Mouse (Mus musculus): ENCODE results near the gene Fez2.

Fez2 gene

DNA sequence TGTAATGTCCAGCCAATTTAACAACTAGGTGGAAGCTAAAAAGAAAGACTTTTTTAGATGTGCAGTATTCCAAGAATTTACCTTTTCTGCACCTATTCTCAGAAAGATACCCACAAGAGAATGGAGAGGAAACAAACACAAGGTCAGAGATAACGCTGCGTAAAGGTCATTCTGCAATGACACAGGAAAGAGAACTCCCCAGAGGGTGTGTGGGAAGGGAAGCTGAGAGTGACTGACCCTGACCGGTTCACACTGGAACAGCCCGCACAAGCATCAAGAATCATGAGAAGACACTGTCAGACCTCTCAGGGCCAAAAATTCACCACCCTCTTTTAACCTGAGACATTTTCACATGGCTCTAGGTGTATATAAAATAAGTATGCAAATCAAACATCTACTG lies 10.4 kb downstream of the Fez2 start:
- DNase-seq: peak; percentile 96

DNA sequence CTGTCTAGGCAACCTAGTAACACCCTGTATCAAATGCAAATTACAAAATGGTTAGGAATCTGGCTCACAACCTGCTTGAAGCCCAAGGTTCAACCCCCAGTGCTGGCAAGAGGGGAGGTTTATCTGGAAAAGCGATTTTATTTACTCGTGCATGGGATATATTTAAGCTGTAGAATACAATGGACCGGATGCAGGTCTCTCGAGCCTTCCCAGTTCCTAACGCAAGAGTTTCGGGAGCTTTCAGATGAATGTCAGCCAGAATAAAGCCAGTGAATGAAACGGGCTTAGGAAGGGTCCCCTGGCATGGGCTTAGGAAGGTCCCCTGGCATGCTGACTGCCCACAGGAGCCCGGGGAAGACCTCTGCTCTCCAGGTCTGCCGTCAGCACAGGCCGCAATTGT lies 11.1 kb downstream of the Fez2 start:
- DNase-seq: peak; percentile 93

DNA sequence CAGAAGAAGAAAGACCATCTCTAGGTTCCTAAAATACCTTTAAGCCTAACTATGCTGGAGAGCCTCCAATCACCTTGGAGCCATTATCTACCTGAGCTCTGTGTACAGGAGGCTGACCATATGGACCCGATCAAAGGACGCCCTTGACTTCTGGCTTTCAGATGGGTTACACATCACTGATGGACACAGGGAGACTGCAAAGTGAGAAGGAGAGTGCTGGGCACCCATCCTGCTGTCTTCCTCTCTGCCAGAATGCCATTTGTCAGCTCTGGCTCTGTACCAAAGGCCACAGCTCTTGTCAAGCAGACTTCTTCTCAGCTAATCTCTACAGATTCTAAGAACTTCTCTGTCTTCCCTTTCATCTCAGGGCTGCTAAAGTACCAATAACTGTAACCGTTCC lies 12.6 kb downstream of the Fez2 start:
- DNase-seq: peak; percentile 86

DNA sequence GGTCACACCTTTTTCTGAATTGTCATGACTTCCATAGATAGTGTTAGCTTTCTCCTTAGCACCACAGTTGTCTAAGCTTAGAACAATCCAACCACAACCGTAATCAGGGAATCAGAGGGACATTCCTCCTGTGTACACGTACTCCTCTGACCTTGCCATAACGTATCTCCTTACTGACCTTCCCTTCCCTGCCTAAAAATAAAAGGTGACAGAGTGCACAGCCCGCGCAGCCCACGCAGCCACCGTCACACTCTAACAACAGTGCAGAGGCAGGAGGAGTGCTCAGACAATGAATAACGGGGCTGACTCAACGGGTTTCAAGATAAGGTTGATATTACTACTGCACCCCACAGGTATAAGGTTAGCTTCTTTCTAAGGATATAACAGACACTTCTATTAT lies 14.1 kb downstream of the Fez2 start:
- DNase-seq: peak; percentile 73

DNA sequence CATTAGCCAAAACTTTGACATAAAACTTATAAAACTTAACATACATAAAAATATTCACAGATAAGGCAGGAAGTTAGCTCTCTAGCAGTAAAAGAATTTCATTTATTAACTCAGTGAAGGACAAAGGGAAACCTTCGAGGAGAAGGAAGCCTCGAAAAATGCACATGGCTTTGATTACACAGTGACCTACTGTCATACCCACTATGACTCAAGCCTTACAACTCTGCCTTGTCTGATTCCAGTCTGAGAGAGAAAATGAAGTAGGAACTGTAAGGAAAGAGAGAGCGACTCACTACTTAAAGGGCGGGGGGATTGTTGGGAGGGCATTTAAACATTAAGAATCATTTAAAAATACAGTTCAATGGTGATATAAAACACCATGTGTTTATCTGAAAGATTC lies 14.7 kb downstream of the Fez2 start:
- DNase-seq: peak; percentile 55

DNA sequence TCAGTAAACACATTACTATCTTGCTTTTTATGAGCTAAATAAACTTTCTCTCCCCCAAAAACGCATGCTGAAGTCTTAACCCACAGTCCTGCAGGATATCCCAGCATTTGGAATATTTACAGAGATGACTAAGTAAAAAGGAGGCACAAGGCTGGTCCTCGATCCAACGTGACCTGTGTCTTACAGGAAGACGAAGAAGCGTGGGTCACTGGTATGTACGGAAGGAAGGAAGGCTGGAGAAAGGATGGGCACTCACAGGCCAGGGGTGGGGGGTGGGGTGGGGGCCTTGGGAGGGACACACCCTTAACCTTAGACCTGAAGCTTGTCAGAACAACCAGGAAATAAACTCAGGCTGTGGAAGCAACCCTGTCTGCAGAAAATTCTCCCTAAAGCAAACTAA lies 15.8 kb downstream of the Fez2 start:
- peak; percentile 94 for DNase-seq

DNA sequence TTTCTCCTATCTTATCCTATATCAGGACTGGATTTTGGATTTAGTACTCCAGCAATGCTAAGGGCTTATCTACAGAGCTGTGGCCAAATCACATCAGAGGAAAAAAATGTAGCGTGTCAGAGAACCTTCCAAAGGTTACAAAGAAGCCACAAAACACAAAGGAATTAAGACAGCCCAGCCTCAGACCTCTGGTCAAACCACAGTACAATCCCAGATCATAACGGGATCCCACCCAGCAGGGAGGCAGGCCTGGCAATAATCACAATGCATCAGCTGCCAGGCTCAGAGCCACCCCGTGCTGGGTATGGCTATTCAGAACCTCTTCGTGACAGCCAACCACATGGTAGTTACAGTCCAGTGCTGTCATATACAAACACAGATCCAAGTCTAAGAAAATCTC lies 16.2 kb downstream of the Fez2 start:
- DNase-seq: peak; percentile 94

DNA sequence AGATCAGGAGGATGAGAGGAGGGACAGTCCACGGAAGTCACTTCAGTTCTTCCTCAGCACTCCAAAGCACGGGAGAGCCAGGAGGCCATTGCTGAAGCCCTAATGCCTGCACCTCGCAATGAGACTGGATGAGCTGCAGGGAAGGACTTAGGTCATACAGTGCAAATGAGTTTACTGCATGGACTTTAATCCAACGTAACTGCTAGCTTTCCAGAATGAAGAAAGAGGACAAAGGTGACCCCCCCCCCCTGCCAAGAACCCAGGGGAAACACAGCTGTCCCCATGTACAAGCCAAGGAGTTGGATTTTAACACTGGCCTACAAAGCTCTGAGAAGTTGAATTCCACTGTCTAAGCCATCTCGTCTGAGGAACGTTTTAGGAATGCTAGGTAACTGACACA lies 16.6 kb downstream of the Fez2 start:
- DNase-seq: no peak

DNA sequence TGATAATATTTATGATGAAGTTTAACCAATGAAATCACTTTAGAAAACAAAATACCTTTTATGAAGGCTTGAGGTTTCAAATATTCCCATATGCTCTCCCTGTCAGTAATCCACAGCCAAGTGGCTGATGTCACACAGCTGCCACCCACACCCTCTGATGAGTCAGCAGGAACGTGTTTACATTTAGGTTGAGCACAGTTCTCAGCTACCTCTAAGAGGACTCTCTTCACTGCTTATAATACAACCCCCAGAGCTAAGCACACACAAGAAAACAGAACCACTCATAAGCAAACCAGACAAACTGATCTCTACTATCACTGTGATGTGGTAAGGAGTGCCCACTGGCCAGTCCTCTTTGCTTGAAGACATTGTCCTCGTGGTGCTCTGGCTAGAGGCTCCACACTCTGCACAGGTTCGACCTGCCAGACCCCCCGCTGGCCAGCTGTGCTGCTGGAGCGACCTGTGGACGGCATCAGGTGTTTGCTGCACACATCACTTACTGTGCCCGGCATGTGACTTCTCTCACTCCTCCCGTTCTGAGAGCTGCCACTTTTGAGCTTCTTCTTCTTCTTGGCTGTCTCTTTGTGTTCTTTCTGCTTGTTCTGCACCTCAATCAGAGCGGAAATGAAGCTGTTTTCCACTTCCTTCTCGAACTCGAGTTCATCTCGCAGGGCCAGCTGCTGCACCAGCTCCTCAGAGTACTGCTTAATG lies 17.7 kb downstream of the Fez2 start:
- DNase-seq: peak; percentile 93

DNA sequence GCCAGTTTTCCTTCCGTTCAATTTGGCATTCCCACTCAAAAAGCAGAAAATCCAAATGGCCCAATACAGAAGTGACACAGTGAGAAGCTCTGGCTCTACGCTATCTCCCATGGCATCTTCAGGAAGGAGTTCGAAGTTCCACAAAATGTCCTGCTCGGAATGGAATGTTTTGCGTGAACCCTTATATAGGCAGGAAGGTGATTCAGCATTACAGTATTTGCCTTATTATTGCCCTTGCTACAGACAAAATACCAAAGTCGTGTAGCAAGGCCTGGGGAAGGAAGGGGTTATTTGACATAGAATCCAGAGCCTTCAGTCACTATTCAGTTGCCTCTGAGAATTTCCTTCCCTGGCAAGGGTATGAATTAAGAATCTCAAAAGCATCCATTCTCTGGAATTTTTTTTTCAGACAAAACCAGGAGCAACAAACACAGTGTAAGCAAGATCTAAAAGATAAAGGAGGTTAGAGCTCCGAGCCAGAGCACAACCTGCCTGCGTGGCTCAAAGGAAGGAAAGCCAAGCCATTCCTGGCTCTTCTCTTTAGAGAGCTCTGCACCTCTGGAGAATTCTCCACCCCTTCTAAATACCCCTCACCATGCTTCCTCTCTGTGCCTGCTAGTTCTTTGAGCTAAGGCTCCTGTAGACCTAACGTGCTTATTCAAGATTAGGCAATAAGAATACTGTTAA lies 25.4 kb downstream of the Fez2 start:
- DNase-seq: peak; percentile 75

DNA sequence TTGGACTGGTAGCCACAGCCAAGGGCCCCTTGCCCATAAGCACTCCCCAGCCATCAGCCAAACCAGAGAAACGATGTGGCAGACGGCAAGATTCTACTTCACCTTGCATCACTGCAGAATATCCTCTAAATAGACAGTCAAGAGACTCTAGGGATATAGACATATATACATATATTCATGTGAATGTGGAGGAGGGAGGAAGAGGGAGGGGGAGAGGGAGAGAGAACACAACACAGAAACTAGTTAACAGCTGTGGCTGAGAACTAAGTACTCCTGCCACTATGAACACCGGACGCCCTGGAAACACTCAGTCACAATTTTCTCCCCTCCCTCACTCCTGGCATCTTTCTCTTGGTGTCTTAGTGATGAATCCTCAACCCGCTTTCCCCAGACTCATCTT lies 28.4 kb downstream of the Fez2 start:
- no peak for DNase-seq

DNA sequence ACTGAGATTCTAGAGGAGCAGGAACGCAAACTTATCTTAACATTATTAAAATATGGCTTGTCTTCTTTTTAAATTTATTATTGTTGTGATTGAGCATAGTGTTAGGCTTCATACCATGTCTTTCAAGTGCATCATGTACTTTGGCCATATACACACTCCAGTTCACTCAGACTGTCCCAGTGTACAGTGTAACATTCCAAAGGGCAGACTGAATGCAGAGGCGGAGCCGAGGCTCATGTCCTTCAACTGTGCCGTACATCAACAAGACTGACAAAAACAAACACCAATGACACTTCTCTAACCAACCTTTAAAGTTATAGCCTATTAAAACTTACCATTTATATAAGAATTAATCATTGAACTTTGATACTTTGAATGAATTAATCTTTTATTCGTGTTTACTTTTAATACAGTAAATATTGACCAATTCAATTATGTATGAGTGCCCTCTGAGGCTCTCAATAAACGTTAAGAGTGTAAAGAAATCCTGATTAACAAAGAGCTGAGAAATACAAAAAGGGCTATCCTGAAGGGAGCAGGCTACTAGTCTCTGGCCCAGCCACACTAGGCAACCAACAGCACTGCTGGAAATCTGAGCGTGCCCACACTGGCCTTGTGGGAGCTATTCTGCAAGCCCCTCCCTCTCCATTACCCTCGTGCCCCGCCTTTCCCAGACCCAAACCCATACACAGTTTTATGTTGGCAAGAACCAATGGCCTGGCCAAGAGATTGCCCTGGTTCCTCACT lies 29.7 kb downstream of the Fez2 start:
- peak; percentile 64 for DNase-seq

DNA sequence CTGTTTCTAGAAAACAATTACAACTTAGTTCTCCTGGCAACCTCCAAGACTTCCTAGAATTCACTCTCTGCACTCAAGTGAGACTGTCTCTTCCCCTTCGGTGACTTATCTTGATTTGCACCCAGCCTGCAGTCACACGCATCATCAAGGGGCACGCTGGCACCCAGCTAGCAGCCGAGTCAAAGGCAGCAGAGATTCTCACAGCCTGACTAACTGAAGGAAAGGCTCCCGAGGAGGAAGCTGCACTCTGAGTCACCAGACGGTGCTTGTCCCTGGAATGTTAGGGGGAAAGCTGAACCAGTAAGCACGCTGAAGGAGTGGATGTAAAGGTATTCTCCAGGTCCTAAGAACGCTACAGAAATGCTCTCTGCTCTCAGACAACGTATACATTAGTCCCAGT lies 30.3 kb downstream of the Fez2 start:
- peak; percentile 77 for DNase-seq

DNA sequence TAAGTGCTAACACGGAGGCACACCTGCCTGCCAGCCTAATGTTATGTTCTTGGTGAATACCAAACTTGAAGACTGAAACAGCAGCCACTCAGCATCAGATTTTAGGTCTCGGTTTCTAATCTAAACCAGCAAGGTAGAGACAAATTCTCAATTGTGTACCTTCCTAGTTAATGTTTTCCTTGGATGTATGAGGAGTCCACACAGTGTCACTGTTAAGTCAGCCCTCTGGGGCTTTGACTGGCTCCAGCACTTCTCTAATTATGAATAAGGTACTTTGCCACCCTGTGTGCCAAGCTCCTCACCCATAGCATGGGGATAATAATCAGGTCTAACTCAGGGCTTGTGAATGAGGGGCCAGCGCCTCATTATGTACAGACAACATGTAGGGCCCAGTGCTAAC lies 35.6 kb downstream of the Fez2 start:
- DNase-seq: no peak

DNA sequence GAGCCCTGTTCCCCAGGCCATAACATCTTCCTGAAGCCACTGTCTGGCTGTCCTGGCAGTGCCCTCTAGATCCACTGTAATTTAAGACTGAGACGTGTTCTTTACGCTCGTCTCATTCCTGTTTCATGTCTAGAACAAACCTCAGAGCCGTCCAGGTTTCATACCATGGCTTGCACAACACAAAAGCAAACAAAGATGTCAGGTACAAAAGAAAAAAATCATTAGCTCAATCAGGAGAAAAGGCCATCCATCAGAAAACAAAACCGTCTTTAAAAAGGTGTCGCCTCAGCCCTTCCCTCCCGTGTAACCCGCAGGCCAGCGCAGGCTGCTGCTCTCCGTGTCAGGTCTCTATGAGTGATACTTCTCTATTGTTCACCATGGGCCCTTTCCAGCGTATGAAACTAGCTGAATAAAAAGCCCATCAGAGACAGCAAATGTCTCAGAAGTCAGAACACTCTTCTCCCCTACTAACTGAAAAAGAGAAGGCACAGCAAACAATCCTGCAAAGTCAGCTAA lies 38.2 kb downstream of the Fez2 start:
- peak; percentile 79 for DNase-seq

DNA sequence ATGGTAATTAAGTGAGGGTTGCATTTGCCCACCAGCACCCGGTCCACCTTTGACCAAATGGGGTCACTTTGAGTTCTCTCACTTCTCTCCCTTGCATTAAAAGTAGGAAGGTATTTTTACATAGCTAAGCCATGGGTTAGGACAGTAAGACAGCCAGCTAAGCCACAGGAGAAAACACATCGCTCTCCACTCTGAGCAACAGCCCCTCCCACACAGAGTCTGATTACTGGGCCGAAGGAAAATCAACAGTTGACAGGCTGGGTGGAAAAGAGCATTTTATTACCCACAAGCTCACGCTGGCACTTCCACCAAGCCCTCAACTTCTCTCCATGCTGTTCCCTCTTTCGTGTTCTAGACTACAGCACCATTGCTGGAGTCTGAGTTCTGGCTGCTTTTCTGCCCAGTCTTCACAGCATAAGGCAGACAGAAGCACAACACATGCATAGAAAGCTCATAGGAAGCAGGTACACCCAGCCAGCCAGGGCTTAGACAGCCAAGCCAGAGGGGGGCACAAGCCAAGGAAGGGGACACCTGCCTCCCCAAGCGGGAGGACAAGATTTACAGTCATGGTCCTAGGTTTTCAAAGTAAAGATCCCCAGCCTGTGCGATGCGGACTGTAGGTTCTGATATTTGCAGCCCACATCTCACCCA lies 38.7 kb downstream of the Fez2 start:
- DNase-seq: peak; percentile 86

DNA sequence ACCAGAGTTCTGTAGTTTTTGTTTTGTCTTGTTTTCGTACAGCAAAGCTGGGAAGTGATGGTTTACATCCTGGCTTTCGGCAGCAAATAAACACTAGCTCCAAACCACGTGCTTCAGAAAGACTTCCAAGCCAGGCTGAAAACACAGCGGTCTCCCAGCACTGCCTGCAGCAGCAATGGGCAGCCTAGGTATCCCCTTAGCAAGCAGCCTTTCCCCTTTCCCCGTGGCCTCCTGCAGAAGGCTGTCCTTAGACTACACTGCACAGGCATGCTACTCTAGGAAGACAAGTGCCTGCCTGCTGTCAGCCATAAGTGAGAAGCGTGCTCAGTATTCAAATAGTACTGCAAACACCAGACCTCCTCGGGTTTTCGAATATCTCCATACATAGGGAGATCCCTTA lies 41.4 kb downstream of the Fez2 start:
- DNase-seq: peak; percentile 89

DNA sequence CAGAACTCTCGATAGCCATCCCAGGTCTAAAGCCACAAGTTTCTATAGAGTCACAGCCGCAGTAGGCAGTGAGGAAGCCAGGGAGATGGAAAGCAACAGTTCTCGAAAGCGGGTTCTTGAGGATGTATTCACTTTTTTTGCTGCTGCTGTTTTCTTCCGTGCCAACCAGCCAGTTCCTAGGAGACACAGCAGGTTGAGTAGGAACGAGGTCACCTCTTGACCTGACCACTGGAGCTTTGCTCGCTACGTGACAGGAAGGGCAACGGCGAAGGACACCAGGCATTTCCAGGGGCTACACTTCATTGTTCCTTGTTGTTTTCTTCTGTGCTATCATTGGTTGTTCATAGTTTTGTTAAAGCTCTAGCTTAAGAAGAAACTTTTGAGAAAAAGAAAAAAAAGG lies 43.2 kb downstream of the Fez2 start:
- peak; percentile 76 for DNase-seq

DNA sequence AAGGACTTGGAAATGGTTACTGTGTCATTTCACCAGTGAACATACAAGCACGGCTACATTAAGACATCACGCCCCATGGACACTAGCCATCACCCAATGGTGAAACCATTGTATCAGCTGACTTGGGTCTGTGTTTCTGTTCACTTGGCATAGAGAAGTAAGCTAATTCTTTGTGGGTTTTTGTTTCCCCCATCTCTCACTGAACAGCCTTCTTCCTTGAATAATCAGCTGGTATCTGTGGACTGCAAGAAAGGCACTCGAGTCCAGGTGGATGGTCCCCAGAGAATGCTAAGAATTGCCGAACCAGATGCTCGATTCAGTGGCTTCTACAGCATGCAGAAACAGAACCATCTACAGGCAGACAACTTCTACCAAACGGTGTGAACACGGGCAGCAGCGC lies 44.1 kb downstream of the Fez2 start:
- DNase-seq: peak; percentile 90

DNA sequence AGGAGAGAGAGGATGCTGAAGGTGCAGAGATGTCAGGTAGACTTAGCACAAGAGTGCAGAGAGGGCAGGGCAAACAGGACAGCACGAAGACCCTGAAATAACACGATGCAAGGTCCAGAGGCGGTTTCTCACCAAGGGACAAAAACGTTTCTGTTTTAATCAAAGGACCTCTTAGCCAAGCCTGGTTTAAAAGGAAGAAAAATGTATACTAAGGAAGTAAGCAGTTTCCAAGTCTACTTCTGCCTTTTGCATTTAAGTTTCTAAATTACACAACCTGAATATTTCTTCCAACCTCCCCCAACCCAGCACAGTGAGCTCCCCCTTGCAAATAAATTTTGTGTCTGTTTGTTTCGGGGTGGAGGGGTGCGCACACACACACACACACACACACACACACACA lies 44.8 kb downstream of the Fez2 start:
- peak; percentile 59 for DNase-seq

DNA sequence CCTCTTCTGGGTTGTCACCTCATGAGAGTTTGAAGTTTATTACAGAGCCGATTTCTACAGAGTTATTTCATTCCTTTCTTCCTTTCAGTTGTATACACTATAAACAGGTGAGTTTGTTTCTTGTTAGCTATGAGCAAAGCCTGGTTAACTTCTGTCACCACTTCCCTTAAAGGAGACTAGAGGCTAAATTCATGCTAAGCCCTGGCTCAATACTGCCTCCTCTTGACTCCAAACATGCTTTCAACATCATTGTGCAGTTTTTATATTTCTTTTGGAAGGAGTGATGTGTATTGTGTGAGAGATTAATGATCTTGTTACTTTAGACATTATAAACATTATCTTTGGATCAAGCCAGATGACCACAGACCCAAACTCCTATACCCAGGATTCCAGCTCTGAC lies 47.5 kb downstream of the Fez2 start:
- no peak for DNase-seq

DNA sequence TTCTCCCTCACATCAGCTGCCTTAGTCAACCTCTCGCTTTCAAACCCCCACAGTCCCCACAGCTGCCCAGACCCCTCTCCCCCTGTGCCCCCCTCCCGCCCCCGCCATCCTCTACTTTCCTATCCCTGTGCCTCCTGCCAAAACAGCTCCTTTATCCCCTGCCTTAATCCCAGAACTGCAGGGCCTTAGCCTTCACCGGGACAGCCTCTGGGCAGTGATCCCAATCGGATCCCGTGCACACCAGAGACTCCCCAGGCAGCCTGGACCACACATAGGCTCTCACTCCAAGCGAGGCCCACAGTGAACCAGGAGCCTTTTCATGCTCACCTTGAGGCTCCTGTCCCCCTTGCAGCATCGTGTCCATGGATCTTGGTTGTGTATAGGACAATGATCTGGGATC lies 49.5 kb downstream of the Fez2 start:
- peak; percentile 87 for DNase-seq

DNA sequence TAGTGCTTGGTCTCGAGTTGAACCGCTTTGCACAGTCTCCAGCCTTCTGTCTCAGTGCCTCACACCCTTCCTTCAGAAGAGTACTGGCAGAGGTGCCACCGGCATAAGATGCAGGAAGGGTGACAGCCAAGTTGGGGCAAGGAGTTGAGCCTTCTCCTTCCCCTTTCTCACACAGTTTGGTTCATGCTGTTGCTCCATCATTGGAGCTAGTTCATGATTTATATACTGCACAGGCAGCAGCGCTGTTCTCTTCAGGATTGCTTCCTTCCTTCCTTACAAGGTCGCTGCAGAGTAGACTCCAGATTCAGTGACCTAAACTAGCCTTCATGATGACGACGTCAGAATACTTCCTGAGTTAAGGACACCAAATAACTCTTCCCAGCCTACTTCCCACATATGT lies 51.9 kb downstream of the Fez2 start:
- DNase-seq: peak; percentile 90

All from heart, adult 11 months (tissue).